Mouse (Mus musculus) kidney, adult 2 months (tissue): Measurements from ENCODE around the gene Brca1.

Experiments used
- CTCF ChIP-seq: fragments of 200-500 bp; conservative IDR thresholded peaks from 2 replicates; pipeline ENCODE4 v1.5.1; 2011; ENCODE audit warnings: low read depth, mild to moderate bottlenecking, control low read depth, low read length, moderate library complexity, mixed read lengths; ENCODE audit not compliant: insufficient read depth, insufficient read length
- POLR2A ChIP-seq: fragments of 200-500 bp; IDR thresholded peaks from one replicate; pipeline ENCODE4 v1.6.1; 2011; ENCODE audit warnings: low read depth, low read length, control low read depth

DNA sequence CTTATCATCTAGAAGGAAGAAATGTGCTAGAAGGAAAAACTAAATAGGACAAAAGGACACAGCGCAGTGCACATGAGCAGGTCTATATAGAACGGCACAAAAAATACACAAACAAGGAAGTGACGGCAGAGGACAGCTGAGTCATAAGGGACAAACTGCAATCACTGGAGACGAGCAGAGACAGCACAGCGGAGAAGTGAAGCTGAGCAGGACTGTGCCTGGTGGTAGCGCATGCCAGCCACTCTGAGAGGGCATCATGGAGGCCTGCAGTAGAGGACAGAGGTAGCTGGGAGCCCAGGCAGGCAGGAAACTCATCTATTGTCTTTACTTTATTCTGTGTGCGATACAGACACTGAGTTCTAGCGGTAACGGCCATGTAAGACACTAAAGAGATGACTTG lies 8.2 kb downstream of the Brca1 start:
- TF ChIP-seq CTCF (no peak), POLR2A (no peak)
